Mouse (Mus musculus) kidney, postnatal 0 days (tissue): ENCODE measurements around the gene Jup. TPM values are rescaled to one million over a fixed set of nuclear protein-coding genes. Genes with fewer than 3 reads are reported as not detected.
A peak's percentile ranks its signal among the peaks of the same experiment; 100 is the strongest.

Experiments used
- ATAC-seq: fragments of 200-750 bp; cut with Nextera tagmentation; replicated peaks from 2 replicates; pipeline ENCODE4 v1.8.0; 2017; ENCODE audit warnings: low read depth, moderate number of reproducible peaks, moderate TSS enrichment, moderate library complexity; ENCODE audit not compliant: low FRiP score
- DNase-seq: peaks from one replicate; pipeline ENCODE4 v3.0.0-alpha.2; 2016; ENCODE audit warnings: low spot score
- H3K27ac ChIP-seq: fragments of 300-500 bp; sonication (generic); 2 replicates; pipeline ENCODE4 v1.5.1; 2014; ENCODE audit warnings: mild to moderate bottlenecking
- H3K27me3 ChIP-seq: fragments of 300-500 bp; sonication (generic); 2 replicates; pipeline ENCODE4 v1.6.1; 2014; ENCODE audit warnings: low read length, mixed read lengths; ENCODE audit not compliant: insufficient read depth
- H3K36me3 ChIP-seq: fragments of 300-500 bp; sonication (generic); 2 replicates; pipeline ENCODE4 v1.6.1; 2014; ENCODE audit warnings: low read length, mixed read lengths; ENCODE audit not compliant: insufficient read depth
- H3K4me1 ChIP-seq: fragments of 300-500 bp; sonication (generic); replicated peaks from 2 replicates; pipeline ENCODE4 v1.6.1; 2014; ENCODE audit warnings: antibody characterized with exemption, low read length, mixed read lengths; ENCODE audit not compliant: insufficient read depth
- H3K4me2 ChIP-seq: fragments of 300-500 bp; sonication (generic); 2 replicates; pipeline ENCODE4 v1.6.1; 2014; ENCODE audit warnings: mild to moderate bottlenecking, low read length, moderate library complexity, mixed read lengths
- H3K4me3 ChIP-seq: fragments of 300-500 bp; sonication (generic); replicated peaks from 2 replicates; pipeline ENCODE4 v1.5.1; 2014; ENCODE audit warnings: low read depth, low read length
- H3K9ac ChIP-seq: fragments of 300-500 bp; sonication (generic); 2 replicates; pipeline ENCODE4 v1.6.1; 2014; ENCODE audit warnings: low read depth, low read length
- H3K9me3 ChIP-seq: fragments of 300-500 bp; sonication (generic); replicated peaks from 2 replicates; pipeline ENCODE4 v1.6.1; 2016; ENCODE audit warnings: low read length, inconsistent platforms, mixed read lengths
- CTCF ChIP-seq: IDR thresholded peaks from 2 replicates; pipeline ENCODE4 v1.5.1; 2016; ENCODE audit warnings: antibody characterized with exemption, low read depth, mild to moderate bottlenecking, moderate library complexity
- WGBS: fragments of 180-500 bp; shearing (Covaris S2); extraction: QIAGEN DNeasy Blood & Tissue Kit; methylation state at CpG from one replicate; pipeline ENCODE4 v1.1.7; 2014; 5-methylcytosine and 5-hydroxymethylcytosine counted together
- polyA plus RNA-seq: library from polyadenylated mRNA; unstranded; fragments of >200 nt; fragmentation: Nextera tagmentation; extraction: Ambion mirVana; gene quantifications from 2 replicates; pipeline ENCODE4 v1.2.1, GENCODE M21; 2015

Jup gene
- polyA plus RNA-seq, 1 experiment from 2014 or later, result 119 TPM

DNA sequence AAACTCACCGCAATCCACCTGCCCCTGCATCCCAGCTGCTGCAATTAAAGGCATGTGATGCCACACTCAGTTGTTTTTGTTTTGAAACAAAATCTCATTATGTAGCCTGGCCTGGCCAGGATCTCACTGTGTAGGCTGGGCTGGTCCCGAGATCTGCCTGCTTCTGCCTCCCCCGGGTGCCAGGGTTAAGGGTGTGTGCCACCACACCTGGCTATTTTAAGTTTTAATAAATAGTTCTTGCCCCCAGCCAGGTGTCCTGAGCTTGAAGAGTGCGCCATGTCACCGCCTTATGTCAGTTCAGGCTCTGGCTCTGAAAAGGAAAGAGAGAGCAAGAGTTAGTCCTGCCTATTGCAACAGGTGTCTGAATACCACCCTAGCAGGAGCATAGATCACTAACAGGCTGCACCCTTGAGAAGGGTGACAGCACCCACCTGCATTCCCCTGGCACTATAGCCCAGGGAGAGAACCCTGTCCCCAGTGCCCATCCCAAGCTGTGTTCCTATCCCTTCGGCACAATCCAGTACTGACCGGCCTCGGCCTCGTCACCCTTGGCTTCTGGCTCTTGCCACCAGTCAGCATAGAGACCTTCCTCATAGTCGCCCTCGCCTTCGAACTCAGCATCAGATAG is 11.4 kb upstream of the Jup start:
- Histone ChIP-seq H3K4me2 (no peak overlapping the region), H3K27ac (no peak overlapping the region), H3K36me3 (0 out of 2 replicates have a peak, but pooled peaks cover 10% of the 10 kb centered on the region), H3K4me1 (peaks cover 23% of the 10 kb centered on the region), H3K27me3 (no peaks in the 10 kb centered on the region), H3K4me3 (no peak overlapping the region), H3K9me3 (no peaks in the 10 kb centered on the region), H3K9ac (no peak overlapping the region)
- no peak for TF ChIP-seq CTCF
- ATAC-seq, result no peak
- WGBS, result 86% methylated on average over 12 of the region's 12 CpGs
- no peak for DNase-seq

DNA sequence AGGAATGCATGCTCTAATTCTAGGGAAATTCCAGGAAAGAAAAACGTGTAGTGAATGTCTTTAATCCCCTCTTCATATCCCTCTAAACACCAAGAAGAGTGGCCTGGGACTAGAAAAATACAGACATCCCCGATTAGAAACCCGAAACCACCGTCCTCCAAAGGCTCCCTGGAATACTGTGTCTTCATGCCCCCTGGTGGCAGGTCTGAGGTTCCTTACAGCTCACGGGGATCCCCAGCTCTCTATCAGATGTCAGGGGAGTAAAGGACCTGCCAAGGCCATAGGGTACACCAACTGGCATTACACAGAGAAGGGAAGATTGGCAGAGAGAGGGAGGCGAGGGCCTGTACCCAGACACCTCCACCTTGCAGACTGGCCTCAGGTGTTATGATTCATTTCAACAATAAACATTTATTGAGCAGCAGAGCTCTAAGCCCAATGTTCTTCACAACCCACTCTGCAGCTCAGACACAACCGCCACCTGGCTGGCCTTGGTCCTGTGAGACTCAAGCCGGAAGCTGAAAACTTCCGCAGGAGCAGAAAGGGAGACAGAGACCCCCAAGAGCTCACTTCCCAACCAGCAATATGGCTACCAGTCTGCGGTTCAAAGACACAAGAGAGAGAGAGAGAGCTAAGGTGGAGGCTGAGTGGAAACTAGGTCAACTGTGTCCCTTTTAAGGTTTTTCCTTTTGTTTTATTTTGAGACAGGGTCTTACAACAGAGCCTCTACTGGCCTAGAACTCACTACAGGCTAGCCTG is 10.7 kb upstream of the Jup start:
- 0 out of 2 replicates have a peak, but pooled peaks cover 10% of the 10 kb centered on the region for H3K36me3 ChIP-seq
- H3K9ac ChIP-seq, result no peak overlapping the region
- ATAC-seq (peak; percentile 61; the same call in 1 of the 2 replicates), DNase-seq (peak; percentile 94)
- peak; percentile 92 for TF ChIP-seq CTCF
- H3K27ac ChIP-seq, result no peak overlapping the region
- H3K4me1 ChIP-seq, result peaks cover 18% of the 10 kb centered on the region
- 44% methylated on average over 10 of the region's 10 CpGs for WGBS
- H3K9me3 ChIP-seq, result no peaks in the 10 kb centered on the region
- no peak overlapping the region for H3K4me3 ChIP-seq
- no peak overlapping the region for H3K4me2 ChIP-seq
- H3K27me3 ChIP-seq, result no peaks in the 10 kb centered on the region

DNA sequence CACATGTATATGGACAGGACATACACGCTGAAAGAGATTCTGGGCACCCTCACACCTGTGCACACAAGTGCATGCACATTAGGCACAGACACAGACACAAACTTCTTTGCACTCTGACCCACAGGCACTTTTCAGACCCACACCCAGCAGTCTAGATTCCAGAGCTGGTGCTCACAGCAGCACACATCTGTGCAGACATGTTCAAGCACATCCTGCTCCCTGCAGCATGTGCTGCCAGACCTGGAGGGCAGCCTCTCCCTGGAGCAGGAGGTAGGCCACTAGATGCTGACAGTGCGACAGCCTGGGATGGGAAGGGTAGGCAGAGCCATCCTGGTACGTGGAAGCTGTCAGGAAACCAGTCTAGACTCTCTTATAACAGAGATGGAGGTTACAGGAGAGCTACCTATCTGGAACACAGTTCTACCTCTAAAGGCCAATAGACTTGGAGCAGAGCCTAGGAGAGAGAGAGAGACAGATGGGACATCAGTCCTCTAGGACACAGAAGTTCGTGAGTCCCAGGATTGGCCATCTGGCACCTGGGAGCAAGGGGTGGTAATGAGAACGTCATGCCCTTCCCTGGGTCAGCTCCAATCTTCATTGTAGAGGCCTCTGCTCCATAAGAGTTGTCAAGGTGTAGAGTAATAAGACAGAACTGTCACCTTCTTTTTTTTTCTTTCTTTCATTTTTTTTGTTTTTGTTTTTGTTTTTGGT is 9.6 kb upstream of the Jup start:
- peaks cover 9% of the 10 kb centered on the region; the same call in 1 of the 2 replicates for H3K4me1 ChIP-seq
- H3K36me3 ChIP-seq, result 0 out of 2 replicates have a peak, but pooled peaks cover 10% of the 10 kb centered on the region
- H3K9me3 ChIP-seq, result no peaks in the 10 kb centered on the region
- no peak overlapping the region for H3K4me2 ChIP-seq
- ATAC-seq (no peak), DNase-seq (no peak)
- no peaks in the 10 kb centered on the region for H3K27me3 ChIP-seq
- H3K4me3 ChIP-seq, result no peak overlapping the region
- no peak overlapping the region for H3K9ac ChIP-seq
- 91% methylated on average over 5 of the region's 5 CpGs for WGBS
- H3K27ac ChIP-seq, result no peak overlapping the region
- TF ChIP-seq CTCF, result no peak

DNA sequence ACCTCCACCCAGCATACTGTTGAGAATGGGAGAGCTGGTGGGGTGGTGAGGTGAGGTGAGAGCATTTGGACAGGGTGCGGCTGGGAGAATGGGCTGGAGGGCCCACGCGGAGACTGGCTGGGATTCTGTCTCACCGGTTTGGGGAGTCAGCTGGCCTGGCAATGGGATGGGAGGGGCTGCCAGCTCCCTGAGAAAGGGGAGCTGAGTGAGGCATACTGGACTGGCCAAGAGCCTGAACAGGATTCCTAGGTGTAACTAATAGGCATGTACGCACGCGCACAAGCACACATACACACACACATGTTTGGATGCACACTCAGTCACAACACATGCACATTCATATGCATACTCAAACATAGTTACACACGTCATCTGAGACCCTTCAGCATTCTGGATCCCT is 8.7 kb upstream of the Jup start:
- Histone ChIP-seq H3K27ac (no peak overlapping the region), H3K4me3 (no peak overlapping the region), H3K27me3 (no peaks in the 10 kb centered on the region), H3K9ac (no peak overlapping the region), H3K9me3 (no peaks in the 10 kb centered on the region), H3K36me3 (0 out of 2 replicates have a peak, but pooled peaks cover 10% of the 10 kb centered on the region), H3K4me2 (no peak overlapping the region), H3K4me1 (0 out of 2 replicates have a peak, but pooled peaks cover 3% of the 10 kb centered on the region)
- WGBS, result 82% methylated on average over 8 of the region's 8 CpGs
- DNase-seq (no peak), ATAC-seq (no peak)
- no peak for TF ChIP-seq CTCF

DNA sequence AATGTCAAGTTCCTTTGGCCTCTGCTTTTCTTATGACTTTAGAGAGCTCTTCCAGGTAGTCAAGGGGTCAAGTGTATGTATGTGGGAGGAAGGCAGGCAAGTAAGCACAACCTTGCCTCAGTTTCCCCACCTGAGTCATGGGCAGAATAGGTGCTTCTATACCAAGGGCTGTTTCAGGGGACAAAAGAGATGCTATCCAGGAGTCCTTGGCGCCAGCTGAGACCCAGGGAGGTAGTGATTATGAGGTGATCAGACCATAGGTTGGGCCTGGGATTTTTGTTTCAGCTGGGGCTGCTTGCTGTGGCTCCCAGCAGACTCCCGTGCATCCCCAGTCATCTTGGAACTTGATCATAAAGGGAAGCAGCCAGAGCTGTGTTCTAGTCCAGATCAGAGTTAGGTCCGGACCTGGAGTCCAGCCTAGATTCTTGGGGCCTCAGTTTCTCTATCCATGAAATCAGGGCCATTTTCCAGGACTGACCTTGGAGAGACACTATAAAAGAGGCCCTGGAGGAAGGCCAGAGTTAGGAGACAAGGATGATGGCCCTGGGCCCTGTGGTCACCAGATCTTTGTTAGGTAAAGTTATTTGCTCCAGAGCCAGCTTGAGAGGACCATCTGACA is 7.0 kb upstream of the Jup start:
- Histone ChIP-seq H3K27ac (no peak overlapping the region), H3K4me3 (no peak overlapping the region), H3K4me2 (no peak overlapping the region), H3K36me3 (0 out of 2 replicates have a peak, but pooled peaks cover 6% of the 10 kb centered on the region), H3K27me3 (no peaks in the 10 kb centered on the region), H3K9ac (no peak overlapping the region), H3K9me3 (no peaks in the 10 kb centered on the region), H3K4me1 (0 out of 2 replicates have a peak, but pooled peaks cover 3% of the 10 kb centered on the region)
- DNase-seq (no peak), ATAC-seq (no peak)
- no peak for TF ChIP-seq CTCF
- WGBS, result 91% methylated on average over 3 of the region's 3 CpGs
